Mouse (Mus musculus): ENCODE results near the gene Cebpa. TPM values are rescaled to one million over a fixed set of nuclear protein-coding genes. Genes with fewer than 3 reads are reported as not detected.
A peak's percentile ranks its signal among the peaks of the same experiment; 100 is the strongest.

Cebpa gene
- total RNA-seq, 4 experiments from 2014 or later = 8.8 to 31.2 (median 15.8) TPM

- DNase-seq (ENCODE audit: low spot score in 2 of 2) = peak; percentile 17 to 21
These were observed 533 bp downstream of the Cebpa start for GRCm38 (mm10) chr7:35119506-35120145.

GRCm38 (mm10) chr7:35120146-35120691, 1.1 kb downstream of the Cebpa start:
- DNase-seq (ENCODE audit: low spot score in 2 of 2) = peak in 1 of 2 experiments; percentile 23

- no peak for DNase-seq (ENCODE audit: low spot score in 2 of 2)
These were observed 2.1 kb downstream of the Cebpa start for GRCm38 (mm10) chr7:35121150-35121549.

- DNase-seq (ENCODE audit: low spot score in 2 of 2) = no peak
These were observed 3.6 kb downstream of the Cebpa start for GRCm38 (mm10) chr7:35122401-35123320.

GRCm38 (mm10) chr7:35123431-35123953, 4.4 kb downstream of the Cebpa start:
- DNase-seq (ENCODE audit: low spot score in 2 of 2) = no peak

GRCm38 (mm10) chr7:35124216-35124615, 5.1 kb downstream of the Cebpa start:
- DNase-seq (ENCODE audit: low spot score in 2 of 2) = no peak

- no peak for DNase-seq (ENCODE audit: low spot score in 2 of 2)
These were observed 5.7 kb downstream of the Cebpa start for GRCm38 (mm10) chr7:35124745-35125144.

GRCm38 (mm10) chr7:35125971-35126370, 6.9 kb downstream of the Cebpa start:
- no peak for DNase-seq (ENCODE audit: low spot score in 2 of 2)

GRCm38 (mm10) chr7:35127001-35127400, 7.9 kb downstream of the Cebpa start:
- no peak for DNase-seq (ENCODE audit: low spot score in 2 of 2)

- DNase-seq (ENCODE audit: low spot score in 2 of 2) = no peak
These were observed 8.6 kb downstream of the Cebpa start for GRCm38 (mm10) chr7:35127721-35128120.

GRCm38 (mm10) chr7:35128677-35129567, 9.8 kb downstream of the Cebpa start:
- DNase-seq (ENCODE audit: low spot score in 2 of 2) = no peak

- no peak for DNase-seq (ENCODE audit: low spot score in 2 of 2)
These were observed 11.1 kb downstream of the Cebpa start for GRCm38 (mm10) chr7:35130059-35130738.

GRCm38 (mm10) chr7:35130888-35131287, 11.8 kb downstream of the Cebpa start:
- no peak for DNase-seq (ENCODE audit: low spot score in 2 of 2)

GRCm38 (mm10) chr7:35131601-35132000, 12.5 kb downstream of the Cebpa start:
- no peak for DNase-seq (ENCODE audit: low spot score in 2 of 2)

- DNase-seq (ENCODE audit: low spot score in 2 of 2) = no peak
These were observed 15.5 kb downstream of the Cebpa start for GRCm38 (mm10) chr7:35134621-35135020.

- DNase-seq (ENCODE audit: low spot score in 2 of 2) = no peak
These were observed 18.4 kb downstream of the Cebpa start for GRCm38 (mm10) chr7:35137524-35137923.

GRCm38 (mm10) chr7:35138481-35138880, 19.4 kb downstream of the Cebpa start:
- DNase-seq (ENCODE audit: low spot score in 2 of 2) = no peak

- no peak for DNase-seq (ENCODE audit: low spot score in 2 of 2)
These were observed 20.8 kb downstream of the Cebpa start for GRCm38 (mm10) chr7:35139880-35140279.

- DNase-seq (ENCODE audit: low spot score in 2 of 2) = no peak
These were observed 22.4 kb downstream of the Cebpa start for GRCm38 (mm10) chr7:35141519-35141918.

- no peak for DNase-seq (ENCODE audit: low spot score in 2 of 2)
These were observed 23.4 kb downstream of the Cebpa start for GRCm38 (mm10) chr7:35142522-35142921.

Measured in left cerebral cortex, adult 8-10 months (tissue).